Mouse (Mus musculus) embryo, embryonic 9.5 days (tissue): Measurements from ENCODE around the gene S100a10.
"Not testable (repeated sequence)": the region's sequence is repeated elsewhere in the genome, so short reads cannot be mapped to it uniquely, and the experiment has no call there.

Experiments
- DNase-seq: peaks from one replicate; pipeline ENCODE4 v3.0.0-alpha.2; 2017; ENCODE audit errors: extremely low spot score

Gene S100a10

DNA sequence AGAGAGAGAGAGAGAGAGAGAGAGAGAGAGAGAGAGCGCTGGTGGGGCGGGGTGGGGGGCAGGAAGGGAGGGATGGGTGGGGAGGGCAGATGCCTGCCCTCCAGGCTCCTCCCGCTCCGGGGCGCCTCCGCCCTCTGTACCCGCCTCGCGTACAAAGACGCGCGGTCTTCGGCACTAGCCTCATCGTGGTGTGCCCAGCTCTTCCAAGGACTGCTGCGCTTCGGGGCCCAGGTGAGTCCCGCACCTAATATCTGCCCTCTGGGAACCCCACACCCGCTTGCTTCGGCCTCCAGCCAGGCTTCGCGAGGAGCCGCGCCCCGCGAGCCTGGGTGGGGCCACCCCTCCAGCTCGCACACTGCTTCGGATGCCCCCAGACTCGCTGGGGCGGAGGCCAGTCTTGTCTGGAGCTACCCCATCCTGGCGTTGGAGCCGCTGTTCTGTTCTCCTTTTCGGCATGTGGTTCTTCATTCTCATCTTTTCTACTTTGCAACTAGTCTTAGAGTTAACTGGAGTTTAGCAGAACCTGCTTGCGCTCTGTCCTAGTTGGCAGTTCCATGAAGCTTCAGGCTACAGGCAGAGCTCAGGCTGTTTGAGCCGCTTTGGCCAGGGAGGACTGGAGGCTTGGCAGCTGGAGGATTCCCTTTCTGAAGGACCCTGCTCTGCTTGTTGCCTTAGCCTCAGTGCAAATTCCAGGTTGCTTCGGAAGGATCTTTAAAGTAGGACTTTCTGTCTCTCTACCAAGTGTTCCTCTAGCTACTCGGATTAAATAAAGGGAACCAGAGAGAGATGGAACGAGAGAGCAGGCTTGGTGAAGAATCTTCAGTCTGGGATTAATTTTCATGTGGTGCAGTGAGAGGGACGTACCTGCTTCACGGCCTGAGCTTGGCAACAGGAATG, at the start of gene S100a10:
Gene S100a10 (plus strand): TSS at position 100 of the 897 bp plus-strand sequence.
- DNase-seq = peak; percentile 64

DNA sequence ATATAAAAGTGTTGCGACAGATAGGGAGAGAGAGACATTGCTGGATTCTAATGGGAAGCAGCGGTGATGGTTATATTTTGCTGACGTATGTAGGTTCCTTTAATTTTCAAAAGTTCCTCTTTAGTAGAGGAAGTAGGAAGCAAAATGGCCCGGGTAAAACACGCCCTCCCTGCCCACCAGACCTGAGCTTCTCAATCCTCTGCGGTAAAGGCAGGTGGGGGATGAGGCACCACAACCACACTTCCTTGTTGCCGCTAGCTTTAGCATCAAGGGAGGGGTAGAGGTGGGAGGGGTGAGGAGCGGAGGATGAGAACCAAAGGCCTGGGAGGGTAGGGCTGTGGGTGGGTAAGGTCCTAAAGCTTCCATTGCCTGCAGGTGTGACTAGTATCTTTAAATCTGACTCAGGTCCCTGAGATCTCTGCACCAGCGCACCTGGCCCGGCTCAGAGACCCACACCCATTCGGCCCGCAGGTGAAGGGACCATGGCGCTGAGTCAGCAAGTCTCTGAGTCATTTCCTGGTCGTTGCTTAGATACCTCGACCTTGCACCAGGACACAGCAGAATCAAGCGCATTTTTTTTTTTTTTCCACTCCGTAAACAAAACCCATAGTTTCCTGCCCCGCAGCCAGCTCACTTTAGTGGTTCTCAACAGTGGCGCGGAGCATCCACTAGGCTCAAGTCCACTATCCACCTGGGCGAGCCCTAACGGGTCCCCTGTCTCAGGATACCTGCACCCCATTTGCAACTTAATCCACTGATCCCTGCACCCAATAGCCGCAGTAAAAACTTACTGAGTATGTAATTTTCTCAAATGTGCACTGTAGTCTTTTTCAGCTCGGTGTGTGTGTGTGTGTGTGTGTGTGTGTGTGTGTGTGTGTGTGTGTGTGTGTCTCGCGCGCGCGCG, 48.7 kb upstream of the S100a10 start:
- no peak for DNase-seq

DNA sequence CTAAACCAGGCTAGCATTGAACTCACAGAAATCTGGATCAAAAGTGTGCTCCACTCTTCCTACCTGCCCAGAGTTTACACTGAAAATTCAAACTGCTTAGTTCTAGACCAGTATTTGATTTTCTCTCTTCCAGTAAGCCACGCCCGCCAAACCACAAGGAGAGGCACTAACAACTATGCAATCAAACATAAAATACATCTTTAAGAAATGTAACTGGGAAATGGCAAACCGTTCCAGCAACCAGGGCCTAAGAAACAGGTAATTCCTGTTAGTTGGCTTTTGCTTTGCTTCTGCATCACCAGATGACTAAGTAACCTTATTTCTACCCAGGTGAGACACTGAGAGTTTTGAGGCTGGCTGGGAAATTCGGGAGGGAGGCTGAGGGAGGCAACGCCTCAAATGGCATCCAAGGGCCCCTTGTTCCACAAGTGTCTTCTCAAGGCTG, 48.0 kb upstream of the S100a10 start:
- no peak for DNase-seq

DNA sequence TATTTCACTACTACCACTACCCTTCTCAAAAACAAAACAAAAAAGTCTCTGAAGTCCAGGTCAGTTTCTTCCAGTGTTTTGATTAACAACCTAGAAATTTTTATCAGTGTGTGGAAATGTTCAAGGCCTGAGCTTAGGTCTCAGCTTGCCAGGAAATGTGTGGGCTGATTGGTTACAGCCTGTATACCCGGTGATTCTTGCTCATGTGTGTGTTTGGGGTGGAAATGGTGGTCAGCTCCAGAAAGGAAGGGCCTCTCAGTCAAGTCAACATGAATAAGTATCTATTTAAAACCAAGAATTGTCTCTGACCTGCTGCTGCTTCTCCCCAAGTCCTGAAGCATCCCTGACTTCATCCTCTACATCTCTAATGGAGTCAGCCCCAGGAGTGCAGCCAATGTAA, 45.6 kb upstream of the S100a10 start:
- no peak for DNase-seq

DNA sequence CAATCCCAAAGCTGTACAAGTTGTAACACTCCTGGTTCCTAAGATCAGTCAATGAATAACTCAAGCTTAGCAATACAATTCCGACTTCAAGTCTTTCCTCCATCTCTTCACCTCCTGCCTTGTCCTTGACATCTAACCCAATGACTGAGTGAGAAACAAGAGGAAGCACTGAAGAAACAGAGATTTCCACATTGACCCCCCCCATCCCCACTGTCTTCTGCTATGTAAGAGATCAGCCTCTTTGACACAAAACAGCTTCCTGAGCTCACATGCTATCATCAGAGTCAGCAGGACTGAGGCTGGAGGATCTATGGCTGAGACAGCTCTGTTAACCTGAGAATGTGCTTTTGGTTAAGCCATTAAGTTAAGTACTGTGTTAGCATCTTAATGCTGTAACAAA, 43.8 kb upstream of the S100a10 start:
- no peak for DNase-seq

DNA sequence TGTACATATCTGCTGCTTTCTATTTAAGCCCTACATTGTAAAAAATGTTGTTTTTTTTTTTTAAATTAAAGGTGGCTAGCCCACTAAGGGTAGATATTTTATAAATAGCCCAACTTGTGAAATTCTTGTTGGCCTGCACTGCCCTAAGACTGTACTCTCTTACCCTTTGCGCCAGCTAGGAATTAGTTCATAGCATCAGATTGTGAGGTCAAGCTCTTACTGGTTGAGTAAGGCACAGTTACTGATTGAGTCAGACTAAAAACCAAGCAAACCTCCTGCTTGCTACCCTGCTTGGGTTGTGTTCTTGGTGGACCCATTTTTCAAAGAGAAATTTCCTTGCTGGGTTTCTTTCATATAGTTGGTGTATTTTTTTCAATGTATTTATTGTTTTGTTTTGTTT, 43.1 kb upstream of the S100a10 start:
- DNase-seq = no peak

DNA sequence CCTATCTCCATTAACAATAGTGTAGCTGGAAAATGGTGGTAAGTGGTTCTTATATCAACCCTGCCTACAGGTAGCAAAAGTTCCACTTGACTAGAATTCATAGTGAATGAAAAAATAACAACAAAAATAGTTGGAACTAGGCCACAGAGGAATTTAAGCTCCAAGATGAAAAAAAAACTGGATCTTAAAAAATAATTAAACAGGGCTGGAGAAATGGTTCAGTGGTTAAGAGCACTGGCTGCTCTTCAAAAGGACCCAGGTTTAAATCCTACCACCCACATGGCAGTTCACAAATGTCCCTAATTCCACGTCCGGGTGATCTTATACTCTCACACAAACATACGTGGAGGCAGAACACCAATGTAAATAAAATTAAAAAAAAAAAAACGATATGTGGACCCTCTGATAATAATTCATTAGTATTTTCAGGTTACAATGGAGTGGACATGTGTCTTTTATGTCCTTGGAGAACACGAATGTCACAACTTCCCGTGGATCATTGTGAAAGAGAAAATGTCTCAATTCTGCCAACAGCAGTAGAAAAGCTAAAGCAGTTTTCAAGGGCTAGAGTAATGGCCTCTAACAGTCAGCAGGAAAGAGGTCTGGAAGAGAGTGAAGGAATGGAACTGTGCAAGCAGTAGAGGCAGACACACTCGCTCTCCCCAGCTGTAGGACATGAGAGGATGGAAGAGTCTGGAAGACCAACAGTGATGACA, 42.3 kb upstream of the S100a10 start:
- no peak for DNase-seq

DNA sequence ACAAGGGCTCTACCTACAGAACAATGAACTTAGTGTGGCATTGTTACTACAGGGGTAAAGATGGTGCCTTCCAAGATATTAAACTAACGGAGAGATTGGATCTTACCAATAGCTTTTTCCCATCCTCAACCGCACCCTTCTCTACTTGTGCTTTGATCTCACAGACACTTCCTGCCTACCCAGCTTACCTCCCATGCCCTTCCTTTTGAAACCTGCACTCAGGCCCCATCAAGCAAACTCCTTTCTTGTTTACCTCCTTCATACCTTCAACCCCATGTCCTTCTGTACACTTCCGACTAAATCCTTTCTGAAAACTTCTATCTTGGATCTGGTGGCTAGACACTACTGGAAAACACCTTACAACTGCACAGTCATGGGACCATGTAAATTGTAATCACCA, 40.3 kb upstream of the S100a10 start:
- no peak for DNase-seq

DNA sequence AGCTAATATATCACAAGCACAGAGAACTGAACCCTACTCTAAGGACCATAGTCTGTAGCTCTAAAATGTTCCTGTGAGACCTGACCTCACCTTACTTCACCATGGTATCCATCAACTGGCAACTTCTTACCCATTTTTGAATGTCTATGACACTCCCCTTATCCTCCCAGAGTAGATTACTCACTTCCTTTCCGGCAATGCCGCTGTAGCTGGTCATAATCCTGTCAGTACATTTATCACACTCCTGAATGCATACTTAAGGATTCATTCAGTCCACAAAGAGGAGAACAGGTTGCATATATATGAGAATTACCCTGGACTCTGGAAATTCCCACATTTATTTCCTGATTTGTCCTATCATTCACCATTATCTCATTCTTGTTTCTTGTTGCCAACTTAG, 37.5 kb upstream of the S100a10 start:
- no peak for DNase-seq

DNA sequence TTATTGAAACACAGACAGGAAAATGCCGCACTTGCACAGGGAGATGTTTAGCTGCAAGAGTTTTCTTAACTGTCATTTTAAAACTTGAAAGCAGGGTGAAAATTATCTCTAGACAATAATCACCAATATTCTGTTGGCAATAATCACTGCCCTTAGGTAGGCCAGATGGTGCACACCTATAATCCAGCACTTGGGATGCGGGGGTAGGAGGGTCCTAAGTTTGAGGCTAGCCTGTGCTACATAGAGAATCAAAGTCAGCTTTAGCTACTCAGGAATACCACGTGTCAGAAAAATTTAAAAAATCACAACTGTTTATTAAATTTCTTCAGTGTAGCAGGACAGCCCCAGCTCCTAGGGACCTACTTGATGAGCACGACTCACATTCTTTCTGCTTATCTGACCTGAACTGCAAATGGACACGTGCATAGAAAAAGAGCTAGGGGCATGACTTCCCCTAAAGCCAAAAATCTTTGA, 35.0 kb upstream of the S100a10 start:
- no peak for DNase-seq

DNA sequence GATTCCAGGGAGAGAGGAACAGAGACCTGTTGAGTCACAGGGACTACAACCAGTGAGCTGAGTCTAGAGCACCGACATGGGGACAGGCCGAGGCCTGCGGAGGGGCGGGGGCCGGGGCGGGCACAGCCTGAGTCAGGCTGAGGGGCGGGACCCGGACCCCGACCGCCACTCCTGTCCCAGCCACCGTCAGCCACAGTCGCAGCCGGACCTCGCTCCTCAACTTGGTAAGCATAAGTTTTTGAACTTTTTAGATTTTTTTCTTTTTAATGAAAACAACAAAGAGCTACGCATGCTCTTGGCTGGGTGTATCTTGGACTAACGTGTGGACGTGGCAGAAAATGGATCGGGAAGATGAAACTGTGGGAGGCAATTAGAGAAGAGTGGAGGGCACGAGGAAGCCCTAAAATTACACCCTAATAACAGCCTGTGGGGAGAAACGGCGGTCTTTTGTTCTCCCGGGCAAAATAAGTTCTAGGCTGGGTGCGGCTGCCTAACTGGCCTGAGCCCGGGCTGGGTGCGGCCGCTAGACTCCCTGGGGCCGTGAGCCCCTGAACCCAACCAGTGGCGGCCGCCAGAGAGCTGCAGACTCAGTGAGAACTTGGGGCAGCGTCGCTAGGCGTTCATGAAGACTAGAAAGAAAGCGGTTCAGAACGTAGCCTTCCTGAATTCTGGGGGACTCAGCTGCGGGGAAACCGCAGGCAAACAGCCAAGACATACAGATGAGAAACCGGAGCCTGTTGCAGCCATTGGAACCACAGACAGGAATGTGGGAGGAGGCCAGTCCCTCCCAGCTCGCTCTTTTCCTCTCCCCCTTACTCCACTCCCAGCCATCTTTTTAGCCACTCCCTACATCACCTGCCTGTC, 34.3 kb upstream of the S100a10 start, which contains the start of gene S100a11:
Gene S100a11 (plus strand): TSS at position 159 of the 864 bp plus-strand sequence.
- peak; percentile 68 for DNase-seq

DNA sequence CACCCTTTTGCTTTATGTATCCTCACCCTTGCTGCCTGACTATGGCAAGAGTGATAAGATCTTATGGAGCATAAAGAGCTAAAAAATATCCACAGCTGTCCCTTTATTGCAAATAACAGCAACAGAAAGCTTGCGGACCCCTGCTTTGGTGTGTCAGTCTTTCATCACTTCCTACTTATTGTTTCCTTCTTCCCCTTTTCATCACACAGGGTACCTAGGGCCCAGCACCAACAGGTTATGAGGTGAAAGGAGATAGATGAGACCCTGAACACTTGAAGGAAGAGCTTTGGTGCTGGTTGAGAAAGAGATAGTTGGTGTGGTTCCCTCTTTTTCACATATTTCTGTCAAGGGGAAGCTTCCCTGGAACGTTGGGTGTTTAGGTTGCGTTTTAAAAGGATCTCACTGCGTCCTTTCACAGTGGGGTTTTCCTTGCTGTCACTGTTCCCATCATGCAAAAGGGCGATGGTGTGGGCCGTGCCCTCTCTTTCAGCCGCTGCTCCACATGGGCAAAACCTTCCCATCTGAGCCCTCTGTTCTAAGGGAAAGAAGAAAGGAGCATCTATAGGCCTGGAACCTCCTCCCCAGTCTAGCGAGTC, 33.3 kb upstream of the S100a10 start:
- DNase-seq = no peak

DNA sequence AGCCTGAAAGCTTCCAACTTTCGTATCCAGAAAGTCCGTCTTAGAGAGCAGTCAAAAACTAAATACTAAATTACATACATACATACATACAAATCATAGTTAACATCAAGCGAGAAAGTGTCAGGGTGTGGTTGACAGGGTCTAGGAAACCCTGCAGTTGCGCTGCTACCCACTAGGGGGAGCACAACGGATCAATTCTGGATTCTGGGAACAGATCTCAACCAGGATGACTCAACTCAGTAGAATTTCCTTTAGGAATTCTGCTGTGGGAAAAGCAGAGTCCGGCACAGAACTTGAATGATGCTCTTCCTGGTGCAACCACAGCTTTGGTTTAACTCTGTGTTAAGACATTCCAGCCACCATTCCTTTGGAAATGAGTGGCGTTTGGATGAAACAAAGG, 32.3 kb upstream of the S100a10 start:
- DNase-seq = peak; percentile 58

DNA sequence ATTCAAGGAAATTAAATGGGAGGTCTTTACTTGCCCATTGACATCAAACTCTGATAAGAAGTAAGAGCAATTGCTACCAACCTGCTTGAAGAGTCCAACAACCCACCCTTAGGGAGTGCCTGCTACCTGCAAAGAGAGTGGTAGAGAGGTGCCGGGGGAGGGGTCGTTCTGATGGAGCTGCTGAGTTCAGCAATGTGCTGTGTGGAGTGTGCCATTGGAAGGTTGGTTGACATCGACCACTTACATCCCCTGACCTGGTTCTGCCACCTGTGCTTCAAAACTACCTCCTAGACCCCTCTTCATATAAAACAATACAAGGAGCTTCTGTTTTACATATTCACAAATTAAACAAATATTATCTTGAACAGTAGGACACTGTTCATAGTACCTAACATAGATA, 27.6 kb upstream of the S100a10 start:
- no peak for DNase-seq

DNA sequence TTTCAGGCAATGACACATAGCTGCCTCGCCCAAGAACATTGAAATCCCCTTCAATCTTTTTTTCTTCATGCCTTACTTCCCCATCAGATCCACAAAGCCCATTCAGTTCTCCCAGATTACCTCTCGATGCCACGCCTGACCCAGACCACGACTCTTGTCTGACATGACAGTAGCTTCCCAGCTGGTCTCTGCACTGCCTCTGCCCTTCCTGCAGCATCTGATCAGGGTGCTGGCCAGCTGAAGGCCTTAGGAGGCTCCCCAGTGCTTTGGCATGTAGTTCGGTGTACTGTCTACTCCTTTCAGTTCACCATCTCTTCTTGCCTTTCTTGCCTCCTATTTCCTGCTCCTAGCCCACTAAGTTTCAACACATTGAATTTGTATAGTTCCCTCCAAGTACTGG, 26.1 kb upstream of the S100a10 start:
- DNase-seq = no peak

DNA sequence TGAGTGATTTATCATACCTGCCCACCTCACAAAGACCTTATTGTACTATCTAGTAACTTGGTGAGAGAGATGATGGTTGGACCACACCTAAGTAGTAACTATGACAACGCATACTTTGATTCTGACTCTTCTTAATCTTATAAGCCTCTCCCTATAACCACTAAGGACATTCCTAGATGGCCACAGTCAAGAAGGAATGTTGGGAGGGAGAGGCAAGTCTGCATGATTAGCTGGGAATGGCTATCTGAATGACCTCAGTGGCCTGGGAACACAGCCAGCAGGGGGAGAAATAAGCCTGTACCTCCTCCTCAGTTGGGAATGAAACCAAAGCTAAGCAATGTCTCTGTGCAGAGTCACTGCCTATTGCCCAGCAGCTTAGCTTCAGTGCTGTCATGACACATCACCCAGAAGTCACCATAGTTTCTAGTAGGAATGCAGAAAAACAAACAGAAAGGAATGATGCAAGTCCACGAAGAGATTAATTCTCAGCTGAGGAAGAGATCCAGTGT, 17.8 kb upstream of the S100a10 start:
- DNase-seq = no peak

DNA sequence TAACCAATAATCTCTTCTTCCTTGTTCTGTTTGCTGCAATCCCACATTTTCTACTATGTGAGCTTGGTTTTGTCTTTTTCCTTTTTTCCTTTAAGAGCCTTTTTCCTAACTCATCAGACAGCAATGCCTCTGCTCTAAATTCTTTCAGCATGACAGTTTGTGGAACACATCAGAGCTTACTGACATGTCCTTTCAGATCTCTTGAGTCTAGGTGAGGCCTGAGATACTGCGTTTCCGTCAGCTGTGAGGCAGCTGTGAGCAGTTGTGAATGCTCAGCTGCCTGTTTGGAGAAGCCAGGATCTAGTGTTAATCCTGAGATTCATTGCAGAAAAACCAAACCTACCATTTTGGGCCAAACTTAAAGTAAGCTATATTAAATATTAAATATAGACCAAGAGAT, 16.4 kb upstream of the S100a10 start:
- no peak for DNase-seq

DNA sequence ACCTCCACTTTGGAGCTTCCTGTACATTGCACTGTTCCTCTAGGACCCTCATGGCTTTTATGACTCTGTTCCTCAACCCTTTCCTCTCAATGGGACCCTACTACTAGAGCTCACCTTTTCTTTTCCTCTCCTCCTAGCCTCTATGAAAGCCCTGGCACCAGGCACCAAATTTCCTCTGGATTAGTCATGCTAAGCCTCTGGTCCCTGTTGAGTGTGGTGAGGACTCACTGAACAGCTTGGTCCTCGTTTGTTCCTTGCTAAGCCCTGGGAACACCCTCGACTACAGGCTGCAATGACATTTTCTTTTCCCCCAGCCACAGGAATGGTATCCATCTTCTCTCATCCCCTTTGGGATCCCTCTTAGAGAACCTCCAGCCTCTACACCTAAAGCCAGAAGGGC, 13.4 kb upstream of the S100a10 start:
- no peak for DNase-seq

DNA sequence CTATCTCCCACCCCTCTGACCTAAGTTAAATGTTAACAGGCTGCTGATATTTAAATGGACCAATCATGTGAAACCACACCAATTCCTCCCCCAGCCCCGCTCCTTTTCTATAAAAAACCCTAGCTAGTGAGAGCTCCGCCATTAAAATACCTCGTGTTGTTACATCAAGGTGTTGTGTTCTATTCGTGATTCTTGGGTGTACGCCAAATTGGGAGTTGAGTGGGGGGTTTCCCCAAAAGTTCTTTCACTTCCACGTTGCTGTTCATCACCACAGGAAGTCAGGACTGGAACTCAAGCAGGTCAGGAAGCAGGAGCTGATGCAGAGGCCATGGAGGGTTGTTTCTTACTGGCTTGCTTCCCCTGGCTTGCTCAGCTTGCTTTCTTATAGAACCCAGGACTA, 10.7 kb upstream of the S100a10 start:
- DNase-seq = not testable (repeated sequence)

DNA sequence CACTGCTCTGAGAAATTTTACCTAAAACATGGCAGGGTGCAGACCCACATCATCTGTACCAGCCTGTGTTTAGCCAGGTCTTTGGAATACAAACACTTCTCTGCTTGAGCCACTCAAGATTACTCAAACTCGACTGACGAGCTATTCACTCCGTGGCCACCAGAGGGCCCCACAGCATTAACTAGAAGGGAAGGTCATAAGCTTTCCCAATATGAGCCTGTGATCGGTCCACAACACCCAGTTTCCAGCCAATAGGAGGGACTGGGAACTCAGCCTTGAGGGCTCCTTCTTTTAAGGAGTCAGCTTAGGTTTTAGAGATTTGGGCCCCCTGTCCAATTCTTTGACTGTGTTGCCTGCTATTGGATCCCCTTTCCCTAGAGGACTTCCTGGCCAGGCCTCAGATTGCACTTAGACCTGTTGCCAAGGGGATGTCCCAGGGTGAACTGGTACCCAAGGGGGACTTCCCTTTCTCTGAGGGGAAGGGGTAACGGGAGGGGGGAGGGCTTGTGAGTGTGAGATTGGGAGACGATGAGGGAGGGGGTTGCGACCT, 7.7 kb upstream of the S100a10 start:
- peak; percentile 69 for DNase-seq
